Mouse (Mus musculus) limb, embryonic 12.5 days (tissue): ENCODE data around the gene Crybb1. TPM values are rescaled to one million over a fixed set of nuclear protein-coding genes. Genes with fewer than 3 reads are reported as not detected.

Source experiments
- ATAC-seq: fragments of 200-750 bp; cut with Nextera tagmentation; 2 replicates; pipeline ENCODE4 v1.8.0; 2017; ENCODE audit warnings: low read depth, moderate TSS enrichment; ENCODE audit not compliant: insufficient number of reproducible peaks, insufficient read depth, low FRiP score, low TSS enrichment
- H3K27ac ChIP-seq: fragments of 300-500 bp; sonication (generic); 2 replicates; pipeline ENCODE4 v1.5.1; 2016; ENCODE audit warnings: mild to moderate bottlenecking, moderate library complexity
- H3K27me3 ChIP-seq: fragments of 300-500 bp; sonication (generic); 2 replicates; pipeline ENCODE4 v1.6.1; 2016; ENCODE audit warnings: mild to moderate bottlenecking, moderate library complexity
- H3K36me3 ChIP-seq: fragments of 300-500 bp; sonication (generic); 2 replicates; pipeline ENCODE4 v1.6.1; 2016; ENCODE audit warnings: mild to moderate bottlenecking, moderate library complexity
- H3K4me1 ChIP-seq: fragments of 300-500 bp; sonication (generic); replicated peaks from 2 replicates; pipeline ENCODE4 v1.6.1; 2016
- H3K4me2 ChIP-seq: fragments of 300-500 bp; sonication (generic); 2 replicates; pipeline ENCODE4 v1.6.1; 2016; ENCODE audit warnings: mild to moderate bottlenecking, moderate library complexity
- H3K4me3 ChIP-seq: fragments of 300-500 bp; sonication (generic); replicated peaks from 2 replicates; pipeline ENCODE4 v1.5.1; 2016; ENCODE audit warnings: mild to moderate bottlenecking
- H3K9ac ChIP-seq: fragments of 300-500 bp; sonication (generic); replicated peaks from 2 replicates; pipeline ENCODE4 v1.6.1; 2016; ENCODE audit warnings: mild to moderate bottlenecking, moderate library complexity
- H3K9me3 ChIP-seq: fragments of 300-500 bp; sonication (generic); 2 replicates; pipeline ENCODE4 v1.6.1; 2016; ENCODE audit warnings: mild to moderate bottlenecking, moderate library complexity
- WGBS: fragments of 180-500 bp; shearing (Covaris S2); methylation state at CpG from one replicate; pipeline ENCODE4 v1.1.7; 2016; 5-methylcytosine and 5-hydroxymethylcytosine counted together
- polyA plus RNA-seq: library from polyadenylated mRNA; unstranded; fragments of >200 nt; fragmentation: Nextera tagmentation; extraction: Ambion mirVana; gene quantifications from 2 replicates; pipeline ENCODE4 v1.2.1, GENCODE M21; 2016

Gene Crybb1
- polyA plus RNA-seq, 1 experiment from 2014 or later: 0.28 TPM

- Histone ChIP-seq H3K4me1 (peaks cover 19% of the 10 kb centered on the region), H3K9ac (no peak overlapping the region; the same call in 1 of the 2 replicates), H3K9me3 (no peaks in the 10 kb centered on the region), H3K4me2 (peak overlapping the region; percentile 41), H3K27me3 (peaks cover 45% of the 10 kb centered on the region), H3K27ac (no peak overlapping the region), H3K4me3 (peak overlapping the region; percentile 6; the same call in 1 of the 2 replicates), H3K36me3 (no peaks in the 10 kb centered on the region)
- WGBS: 2% methylated on average over 16 of the region's 16 CpGs
- ATAC-seq: no peak; the same call in 1 of the 2 replicates
These were observed 18.2 kb upstream of the Crybb1 start for GRCm38 (mm10) chr5:112237439-112237838.

- peaks cover 19% of the 10 kb centered on the region for H3K4me1 ChIP-seq
- H3K36me3 ChIP-seq: no peaks in the 10 kb centered on the region
- ATAC-seq: no peak
- 51% methylated on average over 9 of the region's 9 CpGs for WGBS
- H3K27me3 ChIP-seq: peaks cover 45% of the 10 kb centered on the region
- peak overlapping the region; percentile 41; the same call in 1 of the 2 replicates for H3K4me2 ChIP-seq
- no peak overlapping the region for H3K4me3 ChIP-seq
- H3K9me3 ChIP-seq: no peaks in the 10 kb centered on the region
- H3K9ac ChIP-seq: no peak overlapping the region; the same call in 1 of the 2 replicates
- H3K27ac ChIP-seq: no peak overlapping the region
These were observed 17.6 kb upstream of the Crybb1 start for GRCm38 (mm10) chr5:112237866-112238570.

DNA sequence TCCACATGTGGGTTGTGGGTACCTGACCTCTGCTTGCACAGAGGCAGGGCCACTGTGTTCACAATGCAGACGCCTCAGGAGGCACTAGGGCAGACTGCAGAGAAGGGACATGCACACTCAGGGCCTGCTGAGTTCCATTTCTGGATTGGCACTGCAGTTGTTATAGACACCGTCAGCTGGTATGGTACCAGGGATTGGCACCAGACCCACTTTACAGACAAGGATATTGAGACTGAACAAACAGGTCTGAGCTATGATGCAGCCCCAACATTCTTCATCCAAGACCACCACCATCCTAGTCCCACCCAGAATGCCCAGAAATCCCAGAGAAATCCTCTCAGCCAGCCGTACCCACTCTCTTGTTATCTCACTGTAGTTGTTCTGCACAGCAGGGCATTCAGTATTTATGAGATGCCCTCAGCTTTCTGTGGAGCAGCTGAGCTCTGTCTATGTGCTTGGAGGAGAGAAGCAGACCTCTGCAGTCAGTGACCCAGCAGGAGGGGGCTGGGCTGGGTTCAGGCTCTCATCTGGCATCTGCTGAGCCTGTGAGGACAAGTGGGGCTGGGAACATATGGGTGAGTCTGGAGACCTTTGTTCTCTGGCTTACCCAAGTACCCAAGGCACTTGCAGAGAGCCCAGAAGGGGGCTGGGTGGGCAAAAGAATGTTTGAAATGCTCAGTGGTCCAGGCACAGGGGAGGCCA is 16.7 kb upstream of the Crybb1 start:
- Histone ChIP-seq H3K4me3 (no peak overlapping the region), H3K9ac (no peak overlapping the region), H3K27me3 (peaks cover 45% of the 10 kb centered on the region), H3K36me3 (no peaks in the 10 kb centered on the region), H3K9me3 (no peaks in the 10 kb centered on the region), H3K4me1 (peaks cover 19% of the 10 kb centered on the region), H3K4me2 (no peak overlapping the region), H3K27ac (no peak overlapping the region)
- ATAC-seq: no peak
- WGBS: 74% methylated on average over 3 of the region's 3 CpGs

- H3K36me3 ChIP-seq: no peaks in the 10 kb centered on the region
- no peak overlapping the region for H3K9ac ChIP-seq
- H3K27ac ChIP-seq: no peak overlapping the region
- peaks cover 54% of the 10 kb centered on the region for H3K27me3 ChIP-seq
- peaks cover 25% of the 10 kb centered on the region for H3K4me1 ChIP-seq
- no peak overlapping the region for H3K4me3 ChIP-seq
- H3K4me2 ChIP-seq: no peak overlapping the region
- no peak for ATAC-seq
- no peaks in the 10 kb centered on the region for H3K9me3 ChIP-seq
- 6% methylated on average over 10 of the region's 10 CpGs for WGBS
These were observed 14.9 kb upstream of the Crybb1 start for GRCm38 (mm10) chr5:112240761-112241160.

GRCm38 (mm10) chr5:112241849-112242248 is 13.8 kb upstream of the Crybb1 start:
- peaks cover 49% of the 10 kb centered on the region for H3K27me3 ChIP-seq
- WGBS: 83% methylated on average over 2 of the region's 2 CpGs
- no peak for ATAC-seq
- peaks cover 25% of the 10 kb centered on the region for H3K4me1 ChIP-seq
- no peaks in the 10 kb centered on the region for H3K9me3 ChIP-seq
- H3K4me3 ChIP-seq: no peak overlapping the region
- H3K36me3 ChIP-seq: no peaks in the 10 kb centered on the region
- H3K27ac ChIP-seq: no peak overlapping the region
- H3K4me2 ChIP-seq: no peak overlapping the region
- H3K9ac ChIP-seq: no peak overlapping the region

GRCm38 (mm10) chr5:112242361-112242778 is 13.2 kb upstream of the Crybb1 start:
- Histone ChIP-seq H3K4me1 (peaks cover 22% of the 10 kb centered on the region), H3K27ac (no peak overlapping the region), H3K27me3 (peaks cover 49% of the 10 kb centered on the region), H3K36me3 (no peaks in the 10 kb centered on the region), H3K9me3 (no peaks in the 10 kb centered on the region), H3K4me2 (no peak overlapping the region), H3K4me3 (no peak overlapping the region), H3K9ac (no peak overlapping the region)
- 74% methylated on average over 5 of the region's 5 CpGs for WGBS
- ATAC-seq: no peak

GRCm38 (mm10) chr5:112243041-112243440 is 12.6 kb upstream of the Crybb1 start:
- Histone ChIP-seq H3K27me3 (peaks cover 48% of the 10 kb centered on the region), H3K27ac (no peak overlapping the region), H3K4me1 (peaks cover 16% of the 10 kb centered on the region), H3K4me3 (no peak overlapping the region), H3K9ac (no peak overlapping the region), H3K4me2 (no peak overlapping the region), H3K36me3 (no peaks in the 10 kb centered on the region), H3K9me3 (no peaks in the 10 kb centered on the region)
- ATAC-seq: no peak
- WGBS: 43% methylated on average over 5 of the region's 5 CpGs

DNA sequence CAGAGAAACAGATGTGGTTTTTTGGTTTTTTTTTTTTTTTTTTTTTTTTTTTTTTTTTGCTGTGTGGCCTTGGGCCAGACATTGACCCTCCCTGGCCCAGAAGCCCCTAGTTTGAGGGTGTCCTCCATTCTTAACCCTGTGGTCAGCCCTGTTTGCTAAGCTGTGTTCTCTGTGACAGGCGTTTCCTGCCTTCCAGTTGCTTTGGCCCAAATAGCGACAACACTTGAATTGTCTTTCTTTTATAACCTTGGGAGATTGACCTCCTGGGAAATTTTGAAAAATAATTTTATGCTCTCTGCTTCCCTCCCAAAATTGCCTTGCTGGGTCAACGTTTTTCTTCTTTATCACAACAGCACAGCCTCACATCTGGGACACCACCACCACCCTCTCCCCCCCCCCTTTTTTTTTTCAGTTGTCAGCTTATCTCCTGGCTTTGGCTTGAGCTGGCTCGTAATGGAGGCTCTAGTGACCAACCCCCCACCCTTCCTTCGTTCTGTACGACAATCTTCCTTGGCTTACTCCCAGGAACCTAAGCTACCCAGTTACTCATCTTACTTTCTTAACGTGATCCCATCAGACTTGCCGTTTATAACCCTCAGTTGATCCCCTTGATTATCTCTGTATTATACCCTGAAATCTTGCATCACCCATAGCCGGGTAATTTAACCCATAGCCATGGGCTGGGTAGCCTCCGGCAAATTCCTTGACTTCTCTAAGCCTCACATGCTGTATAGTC is 11.9 kb upstream of the Crybb1 start:
- H3K9ac ChIP-seq: no peak overlapping the region
- ATAC-seq: no peak
- H3K9me3 ChIP-seq: no peaks in the 10 kb centered on the region
- peaks cover 45% of the 10 kb centered on the region for H3K27me3 ChIP-seq
- 68% methylated on average over 10 of the region's 10 CpGs for WGBS
- no peak overlapping the region for H3K4me2 ChIP-seq
- H3K4me1 ChIP-seq: peaks cover 11% of the 10 kb centered on the region; the same call in 1 of the 2 replicates
- no peak overlapping the region for H3K4me3 ChIP-seq
- H3K27ac ChIP-seq: no peak overlapping the region
- no peaks in the 10 kb centered on the region for H3K36me3 ChIP-seq

DNA sequence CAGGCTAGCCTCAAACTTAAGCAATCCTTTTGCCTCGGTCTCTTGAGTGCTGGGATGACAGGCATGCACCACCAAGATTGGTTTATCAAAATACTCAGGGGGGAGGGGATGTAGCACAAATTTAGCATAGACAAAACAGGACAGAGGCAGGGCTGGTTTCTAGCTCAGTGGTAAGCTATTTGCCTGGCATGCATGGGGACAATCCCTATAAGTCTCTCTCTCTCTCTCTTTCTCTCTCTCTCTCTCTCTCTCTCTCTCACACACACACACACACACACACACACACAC is 11.4 kb upstream of the Crybb1 start:
- 76% methylated on average over 1 of the region's 1 CpGs for WGBS

GRCm38 (mm10) chr5:112244890-112245615 is 10.6 kb upstream of the Crybb1 start:
- no peaks in the 10 kb centered on the region for H3K36me3 ChIP-seq
- H3K27ac ChIP-seq: no peak overlapping the region
- H3K9ac ChIP-seq: no peak overlapping the region
- 0 out of 2 replicates have a peak, but pooled peaks cover 6% of the 10 kb centered on the region for H3K4me1 ChIP-seq
- no peaks in the 10 kb centered on the region for H3K9me3 ChIP-seq
- peaks cover 43% of the 10 kb centered on the region for H3K27me3 ChIP-seq
- no peak for ATAC-seq
- no peak overlapping the region for H3K4me3 ChIP-seq
- WGBS: 51% methylated on average over 8 of the region's 8 CpGs
- no peak overlapping the region for H3K4me2 ChIP-seq

More for the DNA sequence above, 11.4 kb upstream of the Crybb1 start:
- no peak overlapping the region for H3K4me2 ChIP-seq
- H3K36me3 ChIP-seq: no peaks in the 10 kb centered on the region
- ATAC-seq: no peak
- peaks cover 44% of the 10 kb centered on the region for H3K27me3 ChIP-seq
- H3K27ac ChIP-seq: no peak overlapping the region
- no peak overlapping the region for H3K9ac ChIP-seq
- no peak overlapping the region for H3K4me3 ChIP-seq
- H3K9me3 ChIP-seq: no peaks in the 10 kb centered on the region
- H3K4me1 ChIP-seq: peaks cover 8% of the 10 kb centered on the region; the same call in 1 of the 2 replicates

GRCm38 (mm10) chr5:112247399-112247798 is 8.2 kb upstream of the Crybb1 start:
- H3K9me3 ChIP-seq: no peaks in the 10 kb centered on the region
- 47% methylated on average over 8 of the region's 8 CpGs for WGBS
- no peak overlapping the region for H3K9ac ChIP-seq
- H3K27me3 ChIP-seq: peaks cover 60% of the 10 kb centered on the region
- no peak overlapping the region for H3K4me2 ChIP-seq
- H3K4me3 ChIP-seq: no peak overlapping the region
- no peak overlapping the region for H3K27ac ChIP-seq
- no peaks in the 10 kb centered on the region for H3K36me3 ChIP-seq
- ATAC-seq: no peak
- H3K4me1 ChIP-seq: 0 out of 2 replicates have a peak, but pooled peaks cover 6% of the 10 kb centered on the region
